Mouse (Mus musculus) retina, postnatal 7 days (tissue): ENCODE data around the gene Fam151b.

Experiments used
- DNase-seq: peaks from one replicate; pipeline ENCODE4 v3.0.0-alpha.2; 2012; ENCODE audit warnings: low read depth, low spot score

Fam151b gene

GRCm38 (mm10) chr13:92419630-92420029 lies 64.2 kb downstream of the Fam151b start:
- DNase-seq = no peak

GRCm38 (mm10) chr13:92410486-92410885 lies 73.3 kb downstream of the Fam151b start:
- DNase-seq = no peak

- no peak for DNase-seq
Measured at GRCm38 (mm10) chr13:92403496-92403895, 80.3 kb downstream of the Fam151b start.

GRCm38 (mm10) chr13:92402063-92402462 lies 81.8 kb downstream of the Fam151b start:
- no peak for DNase-seq
